Mouse (Mus musculus) forebrain, postnatal 0 days (tissue): ENCODE measurements around the gene E2f6. TPM values are rescaled to one million over a fixed set of nuclear protein-coding genes. Genes with fewer than 3 reads are reported as not detected.

Experiments used
- ATAC-seq: fragments of 200-750 bp; cut with Nextera tagmentation; 2 replicates; pipeline ENCODE4 v1.8.0; 2017; ENCODE audit warnings: mild to moderate bottlenecking, moderate library complexity
- DNase-seq: peaks from one replicate; pipeline ENCODE4 v3.0.0-alpha.2; 2015
- H3K27ac ChIP-seq: fragments of 300-500 bp; sonication (generic); 2 replicates; pipeline ENCODE4 v1.5.1; 2014; ENCODE audit warnings: low read depth, mild to moderate bottlenecking, antibody characterized with exemption, low read length, moderate library complexity, mixed read lengths
- H3K27me3 ChIP-seq: fragments of 300-500 bp; sonication (generic); 2 replicates; pipeline ENCODE4 v1.6.1; 2014; ENCODE audit warnings: mild to moderate bottlenecking, low read length, mixed read lengths; ENCODE audit not compliant: insufficient read depth
- H3K36me3 ChIP-seq: fragments of 300-500 bp; sonication (generic); 2 replicates; pipeline ENCODE4 v1.6.1; 2014; ENCODE audit warnings: mild to moderate bottlenecking, moderate library complexity; ENCODE audit not compliant: insufficient read depth
- H3K4me1 ChIP-seq: fragments of 300-500 bp; sonication (generic); 2 replicates; pipeline ENCODE4 v1.6.1; 2014; ENCODE audit warnings: antibody characterized with exemption; ENCODE audit not compliant: insufficient read depth
- H3K4me2 ChIP-seq: fragments of 300-500 bp; sonication (generic); 2 replicates; pipeline ENCODE4 v1.6.1; 2014; ENCODE audit warnings: low read depth, mild to moderate bottlenecking, moderate library complexity
- H3K4me3 ChIP-seq: fragments of 300-500 bp; sonication (generic); 2 replicates; pipeline ENCODE4 v1.5.1; 2014; ENCODE audit warnings: low read depth, low read length, mixed read lengths
- H3K9ac ChIP-seq: fragments of 300-500 bp; sonication (generic); 2 replicates; pipeline ENCODE4 v1.6.1; 2014; ENCODE audit warnings: mild to moderate bottlenecking
- H3K9me3 ChIP-seq: fragments of 300-500 bp; sonication (generic); 2 replicates; pipeline ENCODE4 v1.6.1; 2016; ENCODE audit warnings: low read length
- CTCF ChIP-seq: sonication (generic); IDR thresholded peaks from 2 replicates; pipeline ENCODE4 v1.5.1; 2016; ENCODE audit warnings: antibody characterized with exemption, control low read depth, low read depth
- WGBS: fragments of 180-500 bp; shearing (Covaris S2); extraction: QIAGEN DNeasy Blood & Tissue Kit; methylation state at CpG from one replicate; pipeline ENCODE4 v1.1.7; 2014; 5-methylcytosine and 5-hydroxymethylcytosine counted together
- polyA plus RNA-seq: library from polyadenylated mRNA; unstranded; fragments of >200 nt; fragmentation: Nextera tagmentation; extraction: Ambion mirVana; gene quantifications from 2 replicates; pipeline ENCODE4 v1.2.1, GENCODE M21; 2015
- total RNA-seq: library from RNA; depleted of rRNA; stranded (reverse); fragments of >200 nt; gene quantifications from 2 replicates; pipeline ENCODE4 v1.2.3, GENCODE M21; 2014

Gene E2f6
- total and polyA plus RNA-seq, 2 experiments from 2014 or later, result 15.4 to 26.4 TPM

DNA sequence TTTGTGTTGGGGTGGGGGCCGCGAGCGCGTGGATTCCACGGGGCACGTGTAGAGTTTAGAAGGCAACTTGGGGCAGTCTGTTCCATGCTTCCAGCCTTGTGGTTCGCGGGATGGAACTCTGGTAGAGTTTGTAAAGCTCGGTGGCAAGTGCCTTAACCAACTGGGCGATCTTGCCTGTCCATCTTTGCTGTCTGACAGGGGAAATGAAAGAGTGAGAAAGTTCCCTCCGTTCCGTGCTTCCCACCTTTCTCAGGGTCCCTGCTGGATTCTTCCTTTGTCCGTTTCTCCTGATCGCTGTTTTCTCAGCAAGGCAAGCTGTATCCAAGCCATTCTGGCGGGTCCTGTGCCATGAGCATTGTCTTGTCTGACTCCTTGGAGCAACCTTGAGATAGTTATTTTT lies 714 bp downstream of the E2f6 start:
- peak overlapping the region; percentile 74 for H3K9ac ChIP-seq
- TF ChIP-seq CTCF, result no peak
- DNase-seq, result no peak
- H3K9me3 ChIP-seq, result no peaks in the 10 kb centered on the region
- H3K36me3 ChIP-seq, result peaks cover 5% of the 10 kb centered on the region; the same call in 1 of the 2 replicates
- peak overlapping the region; percentile 66 for H3K4me3 ChIP-seq
- H3K27me3 ChIP-seq, result peaks cover 2% of the 10 kb centered on the region; the same call in 1 of the 2 replicates
- peaks cover 12% of the 10 kb centered on the region for H3K4me1 ChIP-seq
- no peak overlapping the region for H3K27ac ChIP-seq
- peak overlapping the region; percentile 80 for H3K4me2 ChIP-seq
- no peak for ATAC-seq
- WGBS, result 6% methylated on average over 15 of the region's 15 CpGs

DNA sequence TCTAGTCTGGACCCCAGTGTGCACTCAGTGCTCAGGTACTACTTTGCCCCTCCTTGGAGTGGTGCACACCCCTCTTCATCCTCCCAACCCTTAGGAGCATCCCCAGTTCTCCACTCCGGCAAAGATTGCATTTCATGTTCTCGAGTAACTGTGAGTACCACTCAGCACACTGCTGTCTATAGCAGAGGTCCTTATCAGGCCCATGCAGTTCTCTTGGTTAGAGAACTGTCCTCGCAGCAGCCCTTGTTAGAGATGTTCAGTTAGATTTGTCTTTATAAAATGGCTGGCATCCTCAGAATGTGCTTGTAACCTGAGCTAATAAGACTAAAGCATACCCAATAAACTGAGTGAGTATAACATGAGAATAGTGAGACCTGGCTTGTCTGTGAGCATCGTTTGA lies 6.4 kb downstream of the E2f6 start:
- 91% methylated on average over 4 of the region's 4 CpGs for WGBS
- H3K27ac ChIP-seq, result no peak overlapping the region
- no peak for TF ChIP-seq CTCF
- H3K4me1 ChIP-seq, result peaks cover 3% of the 10 kb centered on the region; the same call in 1 of the 2 replicates
- no peaks in the 10 kb centered on the region for H3K9me3 ChIP-seq
- H3K4me3 ChIP-seq, result no peak overlapping the region
- H3K36me3 ChIP-seq, result peaks cover 41% of the 10 kb centered on the region
- DNase-seq (no peak), ATAC-seq (no peak)
- H3K27me3 ChIP-seq, result no peaks in the 10 kb centered on the region
- no peak overlapping the region for H3K4me2 ChIP-seq
- no peak overlapping the region for H3K9ac ChIP-seq

DNA sequence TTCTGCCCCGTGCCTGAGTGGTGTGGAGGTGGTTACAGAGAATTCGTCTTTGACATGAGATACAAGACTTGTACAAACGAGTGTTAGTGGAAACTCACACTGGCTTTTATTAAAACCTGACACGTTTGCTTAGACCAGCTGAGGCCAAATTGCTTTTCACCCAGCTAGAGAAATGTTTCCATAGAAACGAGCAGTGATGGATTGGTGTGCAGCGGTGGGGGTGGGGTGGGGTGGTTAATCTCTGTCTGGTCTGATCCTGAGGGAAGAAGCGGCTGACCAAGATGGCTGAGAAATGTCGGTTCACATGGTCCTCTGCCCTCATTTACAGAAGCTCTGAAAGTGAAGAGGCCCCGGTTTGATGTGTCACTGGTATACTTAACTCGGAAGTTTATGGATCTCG lies 7.8 kb downstream of the E2f6 start:
- Histone ChIP-seq H3K4me2 (no peak overlapping the region), H3K4me3 (no peak overlapping the region), H3K27me3 (no peaks in the 10 kb centered on the region), H3K9me3 (no peaks in the 10 kb centered on the region), H3K36me3 (peaks cover 55% of the 10 kb centered on the region), H3K4me1 (no peaks in the 10 kb centered on the region), H3K9ac (no peak overlapping the region), H3K27ac (no peak overlapping the region)
- TF ChIP-seq CTCF, result no peak
- DNase-seq (no peak), ATAC-seq (peak; percentile 61)
- WGBS, result 37% methylated on average over 11 of the region's 11 CpGs

DNA sequence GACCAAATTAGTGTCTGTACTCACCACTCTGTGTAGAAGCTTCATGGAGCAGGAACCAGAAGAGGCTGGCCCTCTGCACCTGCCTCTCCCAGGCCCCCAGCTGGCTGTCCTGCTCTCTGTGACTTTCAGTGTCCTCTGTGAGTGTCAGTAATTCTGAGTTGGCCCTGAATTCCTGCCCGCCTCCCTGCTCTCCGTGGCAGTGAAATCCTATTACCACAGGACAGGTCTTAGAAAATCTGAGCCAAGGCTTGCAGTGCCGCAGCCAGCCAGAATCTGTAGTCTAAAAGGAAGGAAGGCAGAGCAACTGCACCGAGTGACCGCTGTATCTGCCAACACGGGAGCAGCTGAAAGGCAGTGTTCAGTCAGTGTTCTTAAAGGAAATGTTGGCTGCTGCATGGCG lies 10.0 kb downstream of the E2f6 start:
- no peak overlapping the region for H3K4me2 ChIP-seq
- H3K27ac ChIP-seq, result no peak overlapping the region
- no peaks in the 10 kb centered on the region for H3K9me3 ChIP-seq
- no peak overlapping the region for H3K4me3 ChIP-seq
- no peak for DNase-seq
- ATAC-seq, result peak; percentile 34; the same call in 1 of the 2 replicates
- WGBS, result 78% methylated on average over 7 of the region's 7 CpGs
- no peak overlapping the region for H3K9ac ChIP-seq
- TF ChIP-seq CTCF, result no peak
- H3K4me1 ChIP-seq, result no peaks in the 10 kb centered on the region
- H3K36me3 ChIP-seq, result peaks cover 72% of the 10 kb centered on the region
- no peaks in the 10 kb centered on the region for H3K27me3 ChIP-seq

DNA sequence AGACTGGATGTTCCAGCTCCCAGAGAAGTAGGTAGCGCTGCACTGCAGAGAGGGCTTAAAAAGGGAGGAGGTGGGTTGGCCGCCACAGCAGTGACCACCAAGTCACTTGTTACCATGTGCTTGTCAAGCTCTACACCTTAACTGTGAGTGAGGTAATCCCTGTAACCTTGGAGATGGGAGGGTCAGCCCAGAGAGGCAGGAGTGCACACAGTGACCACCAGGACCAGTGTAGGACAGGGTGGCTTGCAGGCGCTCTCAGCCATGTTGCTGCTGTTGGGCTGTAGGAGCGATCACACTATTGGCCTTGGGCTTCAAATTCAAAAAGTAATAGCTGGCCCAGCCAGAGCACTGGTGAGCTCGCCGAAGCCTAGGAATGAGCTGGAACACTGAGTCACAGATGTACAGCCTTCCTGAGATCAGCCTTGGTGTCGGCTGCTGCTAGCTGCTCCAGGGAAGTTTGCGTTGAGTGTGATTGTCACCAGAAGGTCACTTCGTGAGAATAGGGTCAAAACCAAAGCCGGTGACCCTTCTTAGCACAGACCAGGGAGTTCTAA lies 11.5 kb downstream of the E2f6 start:
- H3K9me3 ChIP-seq, result no peaks in the 10 kb centered on the region
- no peak for TF ChIP-seq CTCF

DNA sequence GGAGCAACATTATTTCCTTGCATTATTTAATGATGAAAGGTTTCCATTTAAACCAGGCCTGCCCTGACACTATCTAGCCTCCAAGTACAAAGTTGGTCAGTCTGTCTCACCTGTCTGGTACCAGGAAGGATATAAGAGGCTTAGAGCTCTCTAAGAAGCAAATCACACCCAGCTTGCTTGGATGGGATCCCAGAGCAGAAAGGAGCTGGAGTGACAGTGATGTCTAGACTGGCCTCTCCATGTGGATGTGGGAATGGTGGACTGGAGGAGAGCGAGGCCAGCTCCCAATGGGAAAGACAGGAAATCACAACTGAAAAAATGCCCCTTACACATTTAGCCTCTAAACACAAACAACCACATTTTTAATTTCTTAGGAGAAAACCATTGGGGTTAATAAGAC lies 12.9 kb downstream of the E2f6 start:
- Histone ChIP-seq H3K36me3 (peaks cover 71% of the 10 kb centered on the region), H3K27me3 (no peaks in the 10 kb centered on the region), H3K9me3 (no peaks in the 10 kb centered on the region), H3K4me1 (no peaks in the 10 kb centered on the region), H3K27ac (no peak overlapping the region), H3K4me3 (no peak overlapping the region), H3K4me2 (no peak overlapping the region), H3K9ac (no peak overlapping the region)
- ATAC-seq, result no peak
- WGBS, result 97% methylated on average over 1 of the region's 1 CpGs
- no peak for TF ChIP-seq CTCF
- DNase-seq, result no peak

More for the DNA sequence above, 11.5 kb downstream of the E2f6 start:
- H3K36me3 ChIP-seq, result peaks cover 70% of the 10 kb centered on the region
- H3K4me2 ChIP-seq, result no peak overlapping the region
- DNase-seq, result no peak
- no peak for ATAC-seq
- 95% methylated on average over 10 of the region's 10 CpGs for WGBS
- H3K27ac ChIP-seq, result no peak overlapping the region
- no peaks in the 10 kb centered on the region for H3K27me3 ChIP-seq
- H3K4me1 ChIP-seq, result no peaks in the 10 kb centered on the region
- no peak overlapping the region for H3K4me3 ChIP-seq
- no peak overlapping the region for H3K9ac ChIP-seq

DNA sequence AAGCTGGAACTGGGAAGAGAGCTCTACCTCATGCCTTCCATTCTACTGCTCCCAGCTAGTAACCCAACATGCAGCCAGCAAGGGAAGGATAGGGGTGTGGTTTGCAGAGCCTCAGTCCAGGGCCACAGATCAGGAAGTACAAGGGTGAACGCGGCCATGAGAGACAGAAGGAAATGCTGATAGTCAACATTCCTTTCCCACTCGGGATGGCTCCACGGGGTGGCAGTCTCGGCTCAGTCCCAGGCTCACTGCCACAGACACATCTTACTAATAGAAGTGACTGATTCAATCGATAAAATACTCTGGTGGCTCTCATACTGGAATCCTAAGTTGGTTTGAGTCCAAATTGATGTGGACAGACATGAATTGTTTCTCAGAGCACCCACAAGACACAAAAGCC lies 17.7 kb downstream of the E2f6 start:
- Histone ChIP-seq H3K36me3 (peaks cover 33% of the 10 kb centered on the region), H3K4me1 (no peaks in the 10 kb centered on the region), H3K27me3 (no peaks in the 10 kb centered on the region), H3K4me2 (no peak overlapping the region), H3K4me3 (no peak overlapping the region), H3K9ac (no peak overlapping the region), H3K9me3 (no peaks in the 10 kb centered on the region), H3K27ac (no peak overlapping the region)
- ATAC-seq (peak; percentile 43; the same call in 1 of the 2 replicates), DNase-seq (no peak)
- 79% methylated on average over 6 of the region's 6 CpGs for WGBS
- TF ChIP-seq CTCF, result peak; percentile 49; the same call in 1 of the 2 replicates
